Mouse (Mus musculus) testis, adult 2 months (tissue): Measurements from ENCODE around the gene Tyro3.

ENCODE experiments used
- CTCF ChIP-seq: fragments of 200-500 bp; IDR thresholded peaks from 2 replicates; pipeline ENCODE4 v1.5.1; 2012; ENCODE audit warnings: low read depth, mild to moderate bottlenecking, inconsistent platforms, low read length, moderate library complexity; ENCODE audit not compliant: control insufficient read depth, insufficient read depth, insufficient replicate concordance
- POLR2A ChIP-seq: fragments of 200-500 bp; IDR thresholded peaks from 2 replicates; pipeline ENCODE4 v1.6.1; 2012; ENCODE audit warnings: low read depth, mild to moderate bottlenecking, inconsistent platforms, low read length, moderate library complexity; ENCODE audit not compliant: control insufficient read depth

- TF ChIP-seq CTCF (no peak), POLR2A (no peak)
Observed at GRCm38 (mm10) chr2:119804776-119805175, 7.2 kb downstream of the Tyro3 start.
